Mouse (Mus musculus): ENCODE results near the gene Zdhhc16.

- TF ChIP-seq CTCF (IDR thresholded peaks at IDR 0.05; ENCODE audit: low read depth, low read length): no peak
- no peak for TF ChIP-seq TAL1 (conservative IDR thresholded peaks at IDR 0.05; ENCODE audit: low read depth, low read length)
- TF ChIP-seq GATA1 (IDR thresholded peaks at IDR 0.05; ENCODE audit: borderline replicate concordance, low read length): no peak
- no peak for TF ChIP-seq POLR2AphosphoS5 (IDR thresholded peaks at IDR 0.05; ENCODE audit: insufficient replicate concordance, low read depth, low read length)
Measured at GRCm38 (mm10) chr19:41987206-41987605, 53.9 kb downstream of the Zdhhc16 start.

Measured in G1E (cell line).